Mouse (Mus musculus) forelimb bud, embryonic 11.5 days (tissue): Measurements from ENCODE around the gene Ece1.
"Not testable (repeated sequence)": the region's sequence is repeated elsewhere in the genome, so short reads cannot be mapped to it uniquely, and the experiment has no call there.

Experiments
- DNase-seq: peaks from one replicate; pipeline ENCODE4 v3.0.0-alpha.2; 2012; ENCODE audit warnings: low read depth, low spot score

Gene Ece1

DNA sequence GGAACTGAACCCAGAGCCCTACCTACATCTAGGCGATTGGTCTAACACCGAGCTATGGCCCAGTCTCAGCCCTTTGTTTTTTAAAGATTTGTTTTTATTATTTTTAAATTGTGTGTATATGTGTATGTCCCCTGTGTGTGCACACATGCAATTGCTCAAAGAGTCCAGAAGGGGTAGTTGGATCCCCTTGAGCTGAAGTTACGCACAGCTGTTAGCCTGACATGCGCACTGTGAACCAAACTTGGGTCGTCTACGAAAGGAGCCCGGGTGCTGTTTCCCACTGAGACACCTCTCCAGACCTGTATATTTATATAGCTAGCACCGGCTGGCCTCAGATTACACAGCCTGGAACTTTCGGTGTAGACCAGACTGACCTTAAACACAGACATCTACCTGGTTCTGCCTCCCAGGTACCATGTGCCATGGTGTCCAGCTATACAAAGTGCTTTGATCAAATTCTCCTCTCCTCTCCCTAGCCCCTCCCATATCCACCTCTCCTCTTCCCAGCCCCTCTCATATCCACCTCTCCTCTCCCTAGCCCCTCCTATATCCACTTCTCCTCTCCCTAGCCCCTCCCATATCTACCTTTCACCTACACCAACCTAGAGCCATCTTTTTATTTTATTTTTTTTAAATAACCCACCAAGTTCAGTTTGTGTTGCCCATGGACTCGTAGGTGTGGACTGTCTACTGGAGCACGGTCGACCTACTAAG is 79.3 kb downstream of the Ece1 start:
- DNase-seq: no peak

DNA sequence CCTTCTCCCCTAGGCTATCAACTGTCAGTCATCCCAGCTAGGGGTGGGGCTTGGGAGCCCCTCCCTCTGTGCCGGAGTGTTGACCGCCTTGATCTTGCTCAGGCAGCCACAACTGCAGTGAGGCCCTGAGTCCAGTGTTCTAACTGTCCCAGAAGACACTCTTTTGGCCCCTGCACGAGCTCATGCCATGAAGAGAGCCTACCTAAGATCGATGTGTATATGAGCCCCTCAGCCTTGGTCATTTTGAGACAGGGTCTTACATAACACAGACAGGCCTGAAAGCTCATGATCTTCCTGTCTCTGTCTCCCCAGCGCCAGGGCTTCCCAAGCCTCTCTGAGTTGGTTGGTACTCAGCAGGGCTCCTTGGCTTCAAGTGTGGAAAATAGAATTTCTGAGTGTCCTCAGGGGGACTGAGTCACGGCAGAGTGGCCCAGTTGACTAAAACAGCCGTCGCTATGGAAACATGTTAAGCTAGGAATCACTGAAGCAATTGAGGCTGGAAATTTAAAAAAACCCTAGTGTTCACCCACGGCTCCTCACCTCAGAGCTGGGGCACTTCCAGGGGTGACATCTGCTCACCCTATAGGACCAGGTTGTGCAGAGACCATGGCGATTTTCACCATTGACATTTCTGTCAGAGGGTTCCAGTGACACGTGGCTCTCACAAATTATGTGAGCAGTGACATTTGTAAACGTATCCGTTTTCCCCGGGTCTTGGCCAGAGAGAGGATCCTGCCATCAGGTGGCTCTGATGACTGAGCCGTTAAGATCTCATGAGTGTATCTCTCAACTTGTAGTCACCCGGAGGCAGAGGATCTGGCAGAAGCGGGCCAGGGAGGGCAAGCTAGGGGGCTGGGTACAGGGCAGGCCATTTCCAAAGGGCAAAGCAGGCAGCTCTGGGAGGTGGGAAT is 80.1 kb downstream of the Ece1 start:
- no peak for DNase-seq

DNA sequence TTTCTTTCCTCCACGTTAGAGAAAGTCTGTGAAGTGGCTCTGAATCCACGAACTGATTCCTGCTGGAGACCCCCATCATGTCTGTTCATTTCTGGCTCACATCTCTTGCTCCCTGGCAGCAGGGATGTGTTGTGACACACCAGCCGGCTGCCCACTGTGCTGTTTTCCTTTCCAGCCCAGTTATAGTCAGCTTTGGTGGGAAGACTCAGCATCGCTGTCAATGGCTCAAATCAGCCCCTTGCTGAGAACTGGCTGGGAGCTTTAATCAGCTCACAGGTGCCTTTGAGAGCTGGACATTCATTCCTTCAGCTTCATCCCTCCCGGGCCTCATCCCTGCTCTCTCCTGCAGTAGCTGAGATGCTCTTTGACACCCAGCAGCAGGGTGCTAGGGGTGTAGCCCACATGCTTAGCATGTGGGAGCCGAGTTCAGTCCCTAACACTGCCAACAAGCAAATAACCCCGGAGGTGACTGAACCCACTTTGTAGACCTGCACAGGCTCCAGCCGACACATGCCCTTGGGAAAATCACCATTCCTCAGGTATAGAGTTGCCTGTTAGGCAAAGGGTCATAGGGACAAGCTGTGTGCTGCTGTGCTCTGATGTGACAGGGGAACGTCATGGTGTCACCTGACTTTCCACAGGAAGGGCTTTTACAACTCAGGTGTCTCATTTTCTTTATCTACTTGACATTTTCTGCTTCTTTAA is 80.9 kb downstream of the Ece1 start:
- DNase-seq: no peak

DNA sequence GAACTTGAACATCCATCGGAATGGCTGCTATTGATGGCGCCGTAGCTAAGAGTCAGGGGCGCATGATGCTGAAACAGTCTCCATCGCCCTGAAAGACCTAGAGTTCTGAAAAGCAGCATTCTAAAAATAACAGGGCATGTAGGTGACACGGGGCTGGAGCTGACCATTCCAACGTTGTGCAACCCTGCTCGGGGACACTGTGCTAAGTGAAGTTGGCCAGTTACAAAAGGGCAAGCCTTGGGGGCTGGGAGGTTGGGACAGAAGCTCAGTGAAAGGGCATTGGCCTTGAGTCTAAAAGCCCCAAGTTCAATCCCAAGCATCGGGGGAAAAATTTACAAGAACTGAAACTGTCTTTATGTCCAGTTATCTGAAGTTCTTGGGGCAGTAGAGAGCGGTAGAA is 81.5 kb downstream of the Ece1 start:
- DNase-seq: no peak

DNA sequence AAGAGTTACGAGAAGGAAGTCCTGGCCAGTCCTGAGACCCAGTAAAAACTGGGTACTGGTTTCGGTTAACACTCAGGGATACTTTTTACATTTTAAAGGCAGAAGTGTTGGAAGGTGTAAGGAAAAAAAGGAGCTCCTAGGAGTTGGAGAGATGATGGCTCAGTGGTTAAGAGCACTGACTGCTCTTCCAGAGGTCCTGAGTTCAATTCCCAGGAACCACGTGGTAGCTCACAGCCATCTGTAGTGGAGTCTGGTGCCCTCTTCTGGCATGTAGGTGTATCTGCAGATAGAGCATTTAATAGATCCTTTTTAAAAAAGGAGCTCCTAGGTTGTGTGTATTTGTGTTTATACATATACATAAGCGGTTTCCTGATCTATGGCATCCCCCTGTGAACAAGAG is 83.3 kb downstream of the Ece1 start:
- no peak for DNase-seq

DNA sequence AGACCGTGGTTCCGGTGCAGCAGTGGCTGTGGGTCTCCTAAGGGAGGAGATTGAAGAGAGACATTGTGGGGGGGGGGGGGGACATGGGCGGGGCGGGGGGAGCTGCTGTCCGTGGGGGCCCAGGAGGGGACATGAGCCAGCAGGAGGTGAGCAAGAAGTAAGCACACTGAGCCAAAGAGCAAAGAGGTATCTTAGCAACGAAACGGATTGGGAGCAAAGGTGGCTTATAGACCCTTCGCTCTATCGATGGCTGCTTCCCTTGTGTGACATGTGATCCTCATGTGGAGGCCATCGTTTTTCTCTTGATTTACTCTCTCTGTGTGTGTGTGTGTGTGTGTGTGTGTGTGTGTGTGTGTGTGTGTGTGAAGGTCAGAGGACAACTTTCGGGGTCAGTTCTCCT is 84.4 kb downstream of the Ece1 start:
- no peak for DNase-seq

DNA sequence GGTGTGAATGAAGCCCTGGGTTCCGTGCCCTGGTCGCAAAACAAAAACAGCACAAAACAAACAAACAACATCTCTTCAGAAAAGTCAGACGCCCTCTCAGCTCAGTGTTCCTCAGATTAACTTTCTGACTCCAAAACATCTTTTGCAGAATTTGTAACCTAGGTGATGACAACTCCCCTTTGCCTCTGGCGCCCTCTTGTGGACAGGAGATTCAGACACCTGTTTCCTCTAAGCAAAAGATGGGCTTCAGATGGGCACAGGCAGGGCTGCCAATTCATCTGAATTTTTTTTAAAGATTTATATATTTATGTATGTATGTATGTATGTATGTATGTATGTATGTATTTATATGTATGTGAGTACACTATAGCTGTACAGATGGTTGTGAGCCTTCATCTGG is 90.8 kb downstream of the Ece1 start:
- peak; percentile 80 for DNase-seq

DNA sequence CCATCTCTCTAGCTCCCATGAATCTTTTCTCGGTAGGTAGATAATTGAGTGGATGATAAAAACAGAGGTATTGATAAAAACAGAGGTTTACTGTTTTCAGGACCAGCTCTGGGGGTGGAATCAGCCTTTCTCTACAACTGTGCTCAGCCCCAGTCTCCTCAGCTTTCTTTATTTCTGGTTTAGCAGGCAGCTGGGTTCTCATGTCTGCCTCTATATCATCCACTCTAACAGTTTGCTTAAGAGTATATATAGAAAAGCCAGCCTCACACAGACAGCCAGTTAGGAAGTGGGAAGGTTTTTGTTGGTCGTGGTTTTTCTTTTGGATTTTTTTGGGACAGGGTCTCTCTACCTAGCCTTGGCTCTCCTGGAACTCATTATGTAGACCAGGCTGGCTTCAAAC is 92.1 kb downstream of the Ece1 start:
- DNase-seq: no peak

DNA sequence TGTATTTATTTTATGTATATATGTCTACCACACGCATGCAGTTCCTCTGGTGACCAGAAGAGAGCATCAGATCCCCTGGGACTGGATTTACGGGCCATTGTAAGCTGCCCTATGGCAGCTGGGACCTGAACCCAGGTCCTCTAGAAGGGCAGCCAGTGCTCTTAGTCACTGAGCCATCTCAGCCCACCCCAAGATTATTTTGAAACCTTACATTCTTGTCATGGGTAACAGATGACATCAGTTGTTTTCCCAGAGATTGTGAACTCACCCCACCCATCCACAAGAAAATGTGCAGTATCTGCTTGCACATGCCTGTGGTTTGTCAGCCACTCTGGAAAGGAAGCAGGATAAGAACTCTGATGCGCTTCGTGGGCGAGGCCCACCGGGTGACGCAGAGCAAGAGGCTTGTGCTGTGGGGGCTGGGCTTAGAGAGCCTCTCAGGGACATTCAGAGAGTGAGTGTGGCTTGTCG is 92.9 kb downstream of the Ece1 start:
- DNase-seq: no peak

DNA sequence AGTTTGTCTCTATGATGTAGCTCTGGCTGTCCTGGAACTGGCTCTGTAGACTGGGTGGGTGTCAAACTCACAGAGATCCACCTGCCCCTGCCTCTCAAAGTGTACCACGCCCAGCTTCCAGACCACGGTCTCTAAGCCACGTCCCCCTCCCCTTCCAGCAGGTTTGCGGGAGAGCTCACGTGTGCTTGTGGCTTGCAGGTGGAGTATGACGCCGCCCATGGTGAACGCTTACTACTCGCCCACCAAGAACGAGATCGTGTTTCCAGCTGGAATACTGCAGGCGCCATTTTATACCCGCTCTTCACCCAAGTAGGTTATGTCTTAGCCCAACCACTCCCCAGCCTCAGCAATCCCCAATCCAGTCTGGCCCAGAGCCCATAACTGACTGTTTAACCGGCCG is 94.2 kb downstream of the Ece1 start:
- no peak for DNase-seq

DNA sequence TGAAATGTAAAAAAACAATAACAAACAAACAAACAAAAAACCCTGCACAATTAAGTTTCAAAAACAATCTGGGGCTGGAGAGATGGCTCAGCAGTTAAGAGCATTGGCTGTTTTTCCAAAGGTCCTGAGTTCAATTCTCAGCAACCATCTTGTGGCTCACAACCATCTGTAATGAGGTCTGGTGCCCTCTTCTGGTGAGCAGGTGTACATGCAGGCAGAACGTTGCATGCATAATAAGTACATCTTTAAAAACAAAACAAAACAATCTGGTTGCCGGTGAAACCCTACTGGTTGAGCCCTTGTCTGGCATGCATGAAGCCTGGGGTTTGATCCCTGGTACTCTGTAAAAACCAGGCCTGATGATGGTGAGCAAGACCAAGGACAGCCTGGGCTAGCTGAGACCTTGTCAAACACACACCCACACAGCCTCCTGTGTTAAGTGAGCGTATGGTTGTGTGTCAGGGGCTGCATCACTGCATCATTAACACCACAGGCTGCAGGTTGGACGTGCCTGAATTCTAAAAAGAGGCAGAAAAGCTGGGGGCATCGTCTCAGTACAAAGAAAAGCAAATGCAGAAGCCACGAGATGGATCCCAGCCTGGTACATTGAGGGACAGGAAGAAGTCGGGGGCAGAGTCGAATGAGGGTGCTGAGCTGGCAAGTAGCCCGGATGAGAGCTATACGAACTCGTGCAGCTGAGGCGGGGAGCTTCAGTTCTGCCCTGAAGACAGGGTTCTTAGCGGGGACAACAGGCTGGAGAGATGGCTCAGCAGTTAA is 98.0 kb downstream of the Ece1 start:
- no peak for DNase-seq

DNA sequence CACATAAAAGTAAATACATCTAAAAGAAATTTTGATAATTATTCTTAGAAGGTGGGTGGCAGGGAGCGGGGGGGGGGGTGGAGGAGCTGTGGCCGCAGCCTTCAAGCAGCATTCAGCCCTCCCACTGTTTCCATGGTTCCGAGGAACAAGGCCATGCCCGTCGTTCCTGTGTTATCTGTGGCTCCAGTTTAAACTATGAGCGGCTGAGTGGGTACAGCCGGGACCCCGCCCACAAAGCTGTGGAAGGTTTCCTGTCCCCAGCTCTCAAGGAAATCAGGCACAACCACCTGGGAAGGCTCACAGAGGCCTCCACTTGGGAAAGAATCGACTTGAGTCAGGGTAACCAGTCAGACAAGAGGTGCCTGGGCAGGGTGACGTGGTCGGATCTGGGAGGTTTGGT is 98.7 kb downstream of the Ece1 start:
- no peak for DNase-seq

DNA sequence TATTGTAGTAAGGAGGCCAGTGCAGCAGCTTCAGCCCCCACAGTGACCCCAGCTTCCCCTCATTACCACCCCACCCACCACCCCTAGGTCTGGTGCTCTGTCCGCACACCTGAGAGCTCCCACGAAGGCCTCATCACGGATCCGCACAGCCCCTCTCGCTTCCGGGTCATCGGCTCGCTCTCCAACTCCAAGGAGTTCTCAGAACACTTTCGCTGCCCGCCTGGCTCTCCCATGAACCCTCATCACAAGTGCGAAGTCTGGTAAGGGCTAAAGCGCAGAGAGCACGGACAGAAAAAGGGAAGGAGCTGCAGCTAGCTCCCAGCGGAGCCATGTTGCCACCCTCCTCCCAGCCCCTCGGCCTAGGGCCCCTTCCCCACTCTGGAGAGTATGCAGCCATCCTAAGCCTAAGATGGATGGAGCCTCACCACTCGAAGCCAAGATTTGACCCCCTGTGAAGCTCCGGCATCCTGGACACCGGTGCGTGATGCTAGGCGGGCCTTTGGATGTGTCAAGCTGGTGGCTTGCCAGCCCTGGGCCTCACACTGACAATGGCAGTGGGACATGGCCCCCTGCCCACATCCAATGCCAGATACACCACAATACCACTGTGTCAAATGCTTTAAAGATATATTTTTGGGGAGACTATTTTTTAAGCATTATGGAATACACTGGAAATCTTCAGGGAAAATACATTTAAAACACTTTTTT is 100.8 kb downstream of the Ece1 start:
- DNase-seq: no peak

DNA sequence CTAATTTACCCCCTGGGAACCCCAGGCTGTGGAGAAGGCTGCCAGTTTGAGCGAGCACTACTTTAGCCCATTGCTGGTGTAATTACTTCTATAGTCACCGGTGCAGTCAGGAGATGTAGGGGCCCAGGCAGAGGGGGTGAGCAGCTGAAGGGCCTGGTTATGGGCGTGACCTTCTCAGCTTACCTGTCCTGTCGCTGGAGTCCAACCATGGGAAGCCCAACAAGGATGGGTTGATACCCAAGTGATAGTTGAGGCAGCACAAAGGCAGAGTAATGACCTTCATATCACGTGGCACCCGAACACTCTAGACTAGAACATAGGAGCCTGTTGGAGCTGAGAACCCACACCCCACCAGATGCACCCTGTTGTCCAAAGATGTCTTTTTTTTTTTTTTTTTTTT is 101.4 kb downstream of the Ece1 start:
- no peak for DNase-seq

DNA sequence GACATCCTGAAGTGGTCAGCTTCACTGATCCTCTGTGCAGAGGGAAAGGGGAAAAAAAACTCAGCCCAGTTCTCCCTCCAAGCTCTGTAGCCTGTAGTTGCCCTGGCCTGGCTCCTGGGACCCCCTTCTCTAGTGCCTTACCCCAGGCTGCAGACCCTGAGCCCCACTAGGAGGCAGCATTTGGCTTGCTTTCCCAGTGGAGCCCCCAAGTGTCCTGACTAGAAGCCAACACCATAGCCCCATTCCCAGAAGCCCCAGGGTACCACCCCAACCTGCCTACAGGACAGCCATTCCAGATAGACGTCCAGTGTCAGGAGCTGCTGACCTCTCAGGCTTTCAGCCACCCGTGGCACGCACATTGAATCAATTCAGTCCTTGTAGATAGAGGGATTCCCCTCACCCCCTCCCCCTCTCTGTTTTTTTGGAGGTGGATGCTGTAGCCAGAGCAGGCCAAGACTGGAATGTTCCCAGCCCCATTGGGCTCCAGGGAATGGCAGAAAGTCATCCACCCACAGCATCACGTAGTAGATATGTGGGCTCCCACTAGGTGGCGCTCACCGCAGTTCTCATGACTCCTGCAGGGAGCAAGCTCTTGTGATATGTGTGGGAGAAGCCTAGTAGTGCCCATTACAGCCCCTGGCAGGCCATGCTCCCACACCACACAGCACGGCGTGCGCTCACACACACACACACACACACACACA is 102.0 kb downstream of the Ece1 start:
- peak; percentile 79 for DNase-seq

DNA sequence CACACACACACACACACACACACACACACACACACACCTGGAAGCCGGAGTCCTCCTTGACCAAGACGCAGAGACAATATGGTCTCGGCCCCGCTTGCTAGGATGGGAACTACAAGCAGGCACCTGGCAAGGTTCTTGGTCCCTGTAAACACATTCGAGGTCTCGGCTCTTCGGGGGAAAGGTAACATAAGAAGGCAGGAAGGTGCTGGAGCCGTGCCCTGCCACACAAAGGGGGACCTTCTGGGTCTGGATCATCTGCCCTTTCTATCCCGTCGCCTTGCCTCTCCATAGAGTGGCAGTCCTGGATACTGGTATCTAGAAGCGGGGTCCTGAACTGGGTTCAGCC is 102.5 kb downstream of the Ece1 start:
- DNase-seq: no peak

DNA sequence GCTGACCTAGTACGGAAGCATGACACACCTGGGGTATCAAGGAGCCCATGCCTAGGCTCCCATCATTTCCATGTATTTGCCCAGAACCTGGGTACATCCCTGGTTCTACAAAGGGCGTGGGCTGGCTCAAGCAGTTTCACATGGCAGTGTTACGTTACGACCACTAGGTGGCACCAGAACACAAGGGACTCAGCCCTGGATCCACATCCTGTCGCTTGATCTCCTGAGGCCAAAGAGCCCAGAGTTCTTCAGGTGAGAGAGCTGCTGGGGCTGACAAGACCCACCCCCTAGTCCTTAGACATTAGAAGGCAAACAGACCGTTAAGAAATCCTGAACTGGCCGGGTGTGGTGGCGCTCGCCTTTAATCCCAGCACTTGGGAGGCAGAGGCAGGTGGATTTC is 106.2 kb downstream of the Ece1 start:
- DNase-seq: peak; percentile 87

DNA sequence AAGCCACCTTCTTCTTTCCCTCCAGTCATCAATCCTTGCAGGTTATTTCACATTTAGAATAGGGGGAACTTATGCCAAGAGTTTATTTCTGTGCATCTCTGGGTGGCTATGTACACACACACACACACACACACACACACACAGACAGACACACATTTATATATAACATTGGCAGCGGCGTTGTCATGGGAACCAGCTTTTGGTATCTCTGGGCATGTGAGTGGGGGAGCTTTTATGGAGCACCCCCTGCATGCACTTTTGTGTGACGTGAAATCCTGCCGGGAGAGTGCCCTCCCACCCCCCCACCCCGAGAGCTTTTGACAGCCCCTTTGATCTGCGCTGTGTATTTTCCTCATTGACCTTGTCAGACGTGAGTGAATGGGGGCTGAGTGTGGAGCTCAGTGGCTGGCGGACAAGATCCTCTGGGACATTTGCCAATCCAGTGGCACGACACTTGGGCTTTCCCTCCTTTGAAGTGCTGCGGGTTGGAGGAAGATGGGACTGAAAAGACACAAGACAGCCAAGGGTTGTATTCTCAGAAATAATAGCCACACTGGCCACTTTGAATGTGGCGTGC is 108.7 kb downstream of the Ece1 start:
- DNase-seq: not testable (repeated sequence)

DNA sequence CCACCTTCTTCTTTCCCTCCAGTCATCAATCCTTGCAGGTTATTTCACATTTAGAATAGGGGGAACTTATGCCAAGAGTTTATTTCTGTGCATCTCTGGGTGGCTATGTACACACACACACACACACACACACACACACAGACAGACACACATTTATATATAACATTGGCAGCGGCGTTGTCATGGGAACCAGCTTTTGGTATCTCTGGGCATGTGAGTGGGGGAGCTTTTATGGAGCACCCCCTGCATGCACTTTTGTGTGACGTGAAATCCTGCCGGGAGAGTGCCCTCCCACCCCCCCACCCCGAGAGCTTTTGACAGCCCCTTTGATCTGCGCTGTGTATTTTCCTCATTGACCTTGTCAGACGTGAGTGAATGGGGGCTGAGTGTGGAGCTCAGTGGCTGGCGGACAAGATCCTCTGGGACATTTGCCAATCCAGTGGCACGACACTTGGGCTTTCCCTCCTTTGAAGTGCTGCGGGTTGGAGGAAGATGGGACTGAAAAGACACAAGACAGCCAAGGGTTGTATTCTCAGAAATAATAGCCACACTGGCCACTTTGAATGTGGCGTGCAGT is 112.9 kb downstream of the Ece1 start:
- DNase-seq: not testable (repeated sequence)
